Mouse (Mus musculus): ENCODE results near the gene Dhps. TPM values are rescaled to one million over a fixed set of nuclear protein-coding genes. Genes with fewer than 3 reads are reported as not detected.
"Not testable (repeated sequence)": the region's sequence is repeated elsewhere in the genome, so short reads cannot be mapped to it uniquely, and the experiment has no call there.

Dhps gene
- polyA plus RNA-seq, 1 experiment from 2014 or later, result 70.5 TPM

DNA sequence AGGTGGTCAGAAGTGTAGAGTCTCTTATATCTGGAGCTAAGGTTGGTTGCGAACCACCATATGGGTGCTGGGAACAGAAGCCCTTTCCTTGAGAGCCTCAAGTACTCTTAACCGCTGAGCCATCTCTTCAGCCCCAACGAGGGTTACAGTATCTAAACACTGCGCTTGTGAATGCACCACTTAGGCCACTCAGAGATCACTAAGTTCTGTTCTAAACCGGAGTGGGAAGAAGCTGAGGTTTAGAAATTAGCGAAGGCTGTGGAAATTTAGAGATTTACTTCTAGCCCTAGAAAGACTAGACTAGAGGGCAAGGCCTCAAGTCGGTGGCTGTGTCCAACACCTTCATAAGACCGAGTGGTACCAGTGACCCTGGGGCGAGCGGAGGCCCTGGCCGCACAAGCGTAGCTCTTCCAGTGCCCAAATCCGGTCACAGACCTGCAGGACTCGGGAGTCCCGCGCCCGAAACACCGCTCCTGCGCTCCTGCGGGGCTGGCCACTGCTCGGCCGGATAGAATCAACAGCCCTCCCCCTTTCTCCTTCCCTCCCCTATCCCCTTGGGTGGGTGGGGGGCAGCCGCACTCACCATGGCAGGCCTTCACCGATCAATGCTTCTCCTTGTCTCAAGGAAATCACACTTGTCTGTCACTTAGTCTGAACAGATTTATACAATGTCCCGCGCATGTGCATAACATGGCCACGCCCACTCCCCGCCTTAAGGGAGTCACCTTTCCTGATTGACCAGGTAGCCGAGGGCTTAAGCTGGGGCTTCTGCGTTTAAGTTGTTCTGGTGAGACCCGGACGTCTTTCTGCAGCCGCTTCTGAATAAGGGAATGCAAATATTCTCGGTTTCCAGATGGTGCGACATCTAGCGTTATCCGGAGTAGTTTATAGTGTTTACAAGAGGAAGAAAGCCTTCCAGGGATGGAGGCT lies 47.8 kb downstream of the Dhps start:
- H3K4me1 ChIP-seq, result peaks cover 10% of the 10 kb centered on the region
- WGBS, result 7% methylated on average over 37 of the region's 37 CpGs
- H3K9me3 ChIP-seq, result no peaks in the 10 kb centered on the region
- H3K27ac ChIP-seq (replicated peaks), result peak overlapping the region; percentile 82
- H3K27me3 ChIP-seq (replicated peaks; ENCODE audit: low read depth, poor library complexity, severe bottlenecking), result no peaks in the 10 kb centered on the region
- H3K36me3 ChIP-seq (replicated peaks), result no peaks in the 10 kb centered on the region
- peak; percentile 88 for DNase-seq (ENCODE audit: low spot score)
- H3K4me3 ChIP-seq, result peak overlapping the region; percentile 79

DNA sequence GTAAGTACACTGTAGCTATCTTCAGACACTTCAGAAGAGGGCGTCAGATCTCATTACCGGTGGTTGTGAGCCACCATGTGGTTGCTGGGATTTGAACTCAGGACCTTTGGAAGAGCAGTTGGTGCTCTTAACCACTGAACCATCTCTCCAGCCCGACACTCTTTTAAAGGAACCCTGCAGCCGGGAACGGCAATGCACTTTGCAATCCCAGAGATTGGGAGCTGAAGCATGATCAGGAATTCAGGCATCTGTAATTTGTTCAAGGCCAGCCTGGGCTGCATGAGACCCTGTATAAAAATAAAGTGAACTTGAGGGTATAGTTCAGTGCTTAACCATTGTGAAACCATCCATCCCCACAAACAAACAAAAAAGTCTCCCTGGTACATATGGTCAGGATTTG lies 48.7 kb downstream of the Dhps start:
- H3K36me3 ChIP-seq (replicated peaks); DNase-seq (ENCODE audit: low spot score); H3K9me3 ChIP-seq; H3K4me1 ChIP-seq; H3K27me3 ChIP-seq (replicated peaks; ENCODE audit: low read depth, poor library complexity, severe bottlenecking); H3K4me3 ChIP-seq; H3K27ac ChIP-seq (replicated peaks): not testable (repeated sequence)
- 80% methylated on average over 5 of the region's 5 CpGs for WGBS

DNA sequence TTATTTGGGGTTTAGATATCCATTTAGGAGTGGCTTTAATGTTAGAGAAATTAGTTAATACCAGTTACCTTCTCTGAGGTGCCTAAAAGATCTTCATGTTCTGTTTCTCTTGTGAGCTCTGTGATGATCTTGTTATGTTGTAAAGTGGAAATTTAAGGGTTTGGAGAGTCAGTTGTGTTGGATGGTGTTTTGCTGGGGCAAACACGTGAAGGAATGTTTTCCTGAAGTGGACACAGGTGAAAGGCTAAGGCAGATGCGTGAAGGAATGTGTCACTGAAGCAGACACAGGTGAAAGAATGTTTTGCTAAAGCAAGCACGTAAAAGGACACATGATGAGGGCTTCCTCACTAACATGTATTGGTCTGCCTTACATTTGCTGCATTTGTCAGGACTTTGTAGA lies 51.4 kb downstream of the Dhps start, which contains the start of gene Zfp791:
Gene Zfp791, minus strand, starts transcription at position 101 of the 400 bp plus-strand sequence.
- Histone ChIP-seq H3K4me1 (peaks cover 10% of the 10 kb centered on the region), H3K27ac (replicated peaks) (no peak within 1 kb of the TSS), H3K27me3 (replicated peaks; ENCODE audit: low read depth, poor library complexity, severe bottlenecking) (no peaks in the 10 kb centered on the region), H3K4me3 (no peak within 1 kb of the TSS), H3K36me3 (replicated peaks) (no peaks in the 10 kb centered on the region), H3K9me3 (no peaks in the 10 kb centered on the region)
- no peak for DNase-seq (ENCODE audit: low spot score)
- WGBS, result 78% methylated on average over 3 of the region's 3 CpGs

DNA sequence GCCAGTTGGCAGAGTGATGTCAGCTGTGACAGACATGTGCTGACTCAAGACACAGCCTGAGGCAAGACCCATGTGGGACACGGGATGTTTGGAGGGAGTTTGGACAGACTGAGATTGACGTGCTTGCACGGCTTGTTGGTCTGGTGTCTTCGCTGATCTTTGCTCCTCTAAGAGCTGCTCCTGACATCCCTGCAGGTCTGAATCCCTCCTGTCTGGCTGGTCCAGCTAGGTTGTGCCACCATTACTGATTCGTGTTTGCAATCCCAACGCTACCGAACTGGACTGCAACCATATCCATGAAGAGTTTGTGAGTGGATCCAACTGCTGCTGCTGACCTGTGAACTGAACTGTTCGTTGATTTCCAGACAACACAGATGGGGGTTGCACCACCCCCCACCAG lies 52.1 kb downstream of the Dhps start:
- Histone ChIP-seq H3K36me3 (replicated peaks) (no peaks in the 10 kb centered on the region), H3K27ac (replicated peaks) (no peak overlapping the region), H3K4me3 (no peak overlapping the region), H3K9me3 (no peaks in the 10 kb centered on the region), H3K27me3 (replicated peaks; ENCODE audit: low read depth, poor library complexity, severe bottlenecking) (no peaks in the 10 kb centered on the region), H3K4me1 (peaks cover 7% of the 10 kb centered on the region)
- 93% methylated on average over 8 of the region's 8 CpGs for WGBS
- DNase-seq (ENCODE audit: low spot score), result no peak

Small RNA genes within 50 kb of the gene (microRNA-seq; reads per million reads assigned to microRNA genes)
- gene Gm23388 (15.6 reads per million, percentile 27 among the genes with 10 or more reads in this experiment), gene Mir7070 (2.7 reads per million)

Other genes starting within 250 kb of the Dhps start
- gene Dand5, start 248.9 kb upstream of the Dhps start, polyA plus RNA-seq (2016; fragmentation: Nextera tagmentation; extraction: Ambion mirVana), result 2.8 and 3.0 TPM in 2 replicates
- gene Gadd45gip1, start 240.2 kb upstream of the Dhps start, polyA plus RNA-seq (2016; fragmentation: Nextera tagmentation; extraction: Ambion mirVana), result 45.2 and 47.3 TPM in 2 replicates
- 112 and 122 TPM in 2 replicates for gene Rad23a, start 231.1 kb upstream of the Dhps start, polyA plus RNA-seq (2016; fragmentation: Nextera tagmentation; extraction: Ambion mirVana)
- 758 and 801 TPM in 2 replicates for gene Calr, start 224.8 kb upstream of the Dhps start, polyA plus RNA-seq (2016; fragmentation: Nextera tagmentation; extraction: Ambion mirVana)
- 133 and 138 TPM in 2 replicates for gene Farsa, start 214.8 kb upstream of the Dhps start, polyA plus RNA-seq (2016; fragmentation: Nextera tagmentation; extraction: Ambion mirVana)
- 77.8 and 83.7 TPM in 2 replicates for gene Syce2, start 199.6 kb upstream of the Dhps start, polyA plus RNA-seq (2016; fragmentation: Nextera tagmentation; extraction: Ambion mirVana)
- 49.6 and 51.8 TPM in 2 replicates for gene Gcdh, start 177.8 kb upstream of the Dhps start, polyA plus RNA-seq (2016; fragmentation: Nextera tagmentation; extraction: Ambion mirVana)
- 14.5 and 15.6 TPM in 2 replicates for gene Klf1, start 169.8 kb upstream of the Dhps start, polyA plus RNA-seq (2016; fragmentation: Nextera tagmentation; extraction: Ambion mirVana)
- 6.1 and 10.1 TPM in 2 replicates for gene Dnase2a, start 163.2 kb upstream of the Dhps start, polyA plus RNA-seq (2016; fragmentation: Nextera tagmentation; extraction: Ambion mirVana)
- gene Mast1, start 134.4 kb upstream of the Dhps start, polyA plus RNA-seq (2016; fragmentation: Nextera tagmentation; extraction: Ambion mirVana), result 2.3 and 3.4 TPM in 2 replicates
- 0.36 and 0.91 TPM in 2 replicates for gene Rtbdn, start 124.8 kb upstream of the Dhps start, polyA plus RNA-seq (2016; fragmentation: Nextera tagmentation; extraction: Ambion mirVana)
- not detected in 2 replicates for gene Gm49661, start 102.3 kb upstream of the Dhps start, polyA plus RNA-seq (2016; fragmentation: Nextera tagmentation; extraction: Ambion mirVana)
- gene Prdx2, start 102.2 kb upstream of the Dhps start, polyA plus RNA-seq (2016; fragmentation: Nextera tagmentation; extraction: Ambion mirVana), result 1,193 and 1,272 TPM in 2 replicates
- gene Rnaseh2a, start 102.0 kb upstream of the Dhps start, polyA plus RNA-seq (2016; fragmentation: Nextera tagmentation; extraction: Ambion mirVana), result 147 and 148 TPM in 2 replicates
- 6.6 and 6.7 TPM in 2 replicates for gene Junb, start 93.0 kb upstream of the Dhps start, polyA plus RNA-seq (2016; fragmentation: Nextera tagmentation; extraction: Ambion mirVana)
- 19.5 and 20.0 TPM in 2 replicates for gene Hook2, start 81.2 kb upstream of the Dhps start, polyA plus RNA-seq (2016; fragmentation: Nextera tagmentation; extraction: Ambion mirVana)
- gene Best2, start 57.2 kb upstream of the Dhps start, polyA plus RNA-seq (2016; fragmentation: Nextera tagmentation; extraction: Ambion mirVana), result 0.08 TPM in 1 of 2 replicates, not detected in the other
- gene Asna1, start 46.5 kb upstream of the Dhps start, polyA plus RNA-seq (2016; fragmentation: Nextera tagmentation; extraction: Ambion mirVana), result 157 TPM in 2 replicates
- gene Trir, start 44.9 kb upstream of the Dhps start, polyA plus RNA-seq (2016; fragmentation: Nextera tagmentation; extraction: Ambion mirVana), result 154 and 157 TPM in 2 replicates
- 31.2 and 31.5 TPM in 2 replicates for gene Tnpo2, start 34.8 kb upstream of the Dhps start, polyA plus RNA-seq (2016; fragmentation: Nextera tagmentation; extraction: Ambion mirVana)
- 21.4 and 25.1 TPM in 2 replicates for gene Fbxw9, start 11.7 kb upstream of the Dhps start, polyA plus RNA-seq (2016; fragmentation: Nextera tagmentation; extraction: Ambion mirVana)
- not detected in 2 replicates for gene Gm5741, start 3.8 kb upstream of the Dhps start, polyA plus RNA-seq (2016; fragmentation: Nextera tagmentation; extraction: Ambion mirVana)
- 126 and 127 TPM in 2 replicates for gene Wdr83os, start 9.0 kb downstream of the Dhps start, polyA plus RNA-seq (2016; fragmentation: Nextera tagmentation; extraction: Ambion mirVana)
- gene Wdr83, start 9.5 kb downstream of the Dhps start, polyA plus RNA-seq (2016; fragmentation: Nextera tagmentation; extraction: Ambion mirVana), result 64.3 and 65.8 TPM in 2 replicates
- gene Man2b1, start 11.5 kb downstream of the Dhps start, polyA plus RNA-seq (2016; fragmentation: Nextera tagmentation; extraction: Ambion mirVana), result 26.1 and 27.2 TPM in 2 replicates
- gene Zfp791, start 51.3 kb downstream of the Dhps start, polyA plus RNA-seq (2016; fragmentation: Nextera tagmentation; extraction: Ambion mirVana), result 1.6 and 1.9 TPM in 2 replicates
- not detected in 2 replicates for gene Cks1brt, start 80.2 kb downstream of the Dhps start, polyA plus RNA-seq (2016; fragmentation: Nextera tagmentation; extraction: Ambion mirVana)
- gene Olfr371, start 154.2 kb downstream of the Dhps start, polyA plus RNA-seq (2016; fragmentation: Nextera tagmentation; extraction: Ambion mirVana), result not detected in 2 replicates
- 154 and 158 TPM in 2 replicates for gene Orc6, start 227.9 kb downstream of the Dhps start, polyA plus RNA-seq (2016; fragmentation: Nextera tagmentation; extraction: Ambion mirVana)
- 140 and 147 TPM in 2 replicates for gene Vps35, start 228.0 kb downstream of the Dhps start, polyA plus RNA-seq (2016; fragmentation: Nextera tagmentation; extraction: Ambion mirVana)